Mouse (Mus musculus) stomach, postnatal 0 days (tissue): ENCODE data around the gene Rxrb.
"Not testable (repeated sequence)": the region's sequence is repeated elsewhere in the genome, so short reads cannot be mapped to it uniquely, and the experiment has no call there.

ENCODE experiments used
- CTCF ChIP-seq: IDR thresholded peaks from 2 replicates; pipeline ENCODE4 v1.5.1; 2016; ENCODE audit warnings: antibody characterized with exemption, low read depth, mild to moderate bottlenecking, moderate library complexity
- EP300 ChIP-seq: optimal IDR thresholded peaks from 2 replicates; pipeline ENCODE3; 2016; ENCODE audit warnings: antibody characterized with exemption

- not testable (repeated sequence) for TF ChIP-seq EP300
- TF ChIP-seq CTCF = peak; percentile 85
Measured at GRCm38 (mm10) chr17:33982136-33982535, 49.5 kb upstream of the Rxrb start.
